Mouse (Mus musculus) 416B (cell line): ENCODE data around the gene Olfr1102.

Experiments used
- DNase-seq: peaks from one replicate; pipeline ENCODE4 v3.0.0; 2011; ENCODE audit warnings: low read depth

The Olfr1102 gene

GRCm38 (mm10) chr2:86998098-86998497, at the start of gene Olfr1102:
Gene Olfr1102, plus strand, starts transcription at chr2:86998398.
- DNase-seq = no peak

- DNase-seq = no peak
Observed at GRCm38 (mm10) chr2:86960593-86960992, 37.6 kb upstream of the Olfr1102 start, which contains the start of gene Olfr1099. Gene Olfr1099, minus strand, starts transcription at chr2:86960693.

GRCm38 (mm10) chr2:86979854-86980253, 18.3 kb upstream of the Olfr1102 start, which contains the start of gene Olfr1100:
Gene Olfr1100, minus strand, starts transcription at chr2:86979954.
- DNase-seq = no peak

- DNase-seq = no peak
Observed at GRCm38 (mm10) chr2:86991121-86991520, 7.1 kb upstream of the Olfr1102 start, which contains the start of gene Olfr1101. Gene Olfr1101, minus strand, starts transcription at chr2:86991221.

GRCm38 (mm10) chr2:87026980-87027379, 28.8 kb downstream of the Olfr1102 start, which contains the start of gene Olfr1104:
Gene Olfr1104, minus strand, starts transcription at chr2:87027080.
- no peak for DNase-seq

- no peak for DNase-seq
Observed at GRCm38 (mm10) chr2:87036431-87036830, 38.2 kb downstream of the Olfr1102 start, which contains the start of gene Olfr1105. Gene Olfr1105, minus strand, starts transcription at chr2:87036531.

GRCm38 (mm10) chr2:87052173-87052572, 54.0 kb downstream of the Olfr1102 start, which contains the start of gene Olfr1106:
Gene Olfr1106, minus strand, starts transcription at chr2:87052273.
- DNase-seq = no peak
